Mouse (Mus musculus) thymus, adult 2 months (tissue): ENCODE measurements around the gene Btf3.

Source experiments
- CTCF ChIP-seq: fragments of 200-500 bp; IDR thresholded peaks from 2 replicates; pipeline ENCODE4 v1.5.1; 2012; ENCODE audit warnings: mild to moderate bottlenecking, control low read depth, low read length, moderate library complexity, borderline replicate concordance; ENCODE audit not compliant: control insufficient read depth, poor library complexity, insufficient read depth; ENCODE audit errors: extremely low read depth
- POLR2A ChIP-seq: fragments of 200-500 bp; IDR thresholded peaks from 2 replicates; pipeline ENCODE4 v1.6.1; 2012; ENCODE audit warnings: mild to moderate bottlenecking, low read length, control low read depth, moderate library complexity; ENCODE audit not compliant: control insufficient read depth, poor library complexity, insufficient read depth; ENCODE audit errors: extremely low read depth

DNA sequence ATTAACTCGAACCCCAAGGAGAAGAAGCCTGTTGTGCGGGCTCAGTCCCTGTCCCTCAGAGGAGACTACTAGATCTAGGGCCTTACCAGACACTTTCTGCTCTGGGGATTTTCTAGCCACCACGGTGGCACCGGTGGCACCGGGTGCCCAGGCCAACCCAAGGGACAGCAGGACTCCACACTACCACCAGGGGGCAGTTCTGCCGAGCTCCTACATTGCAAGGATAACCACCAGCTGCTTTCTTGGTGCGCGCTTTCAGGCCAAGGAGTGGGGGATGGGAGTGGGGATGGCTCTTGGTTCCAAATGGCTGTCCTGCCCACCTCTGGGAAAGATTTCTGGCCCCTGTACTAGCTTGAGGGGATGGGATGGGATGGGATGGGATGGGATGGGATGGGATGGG lies 34.7 kb upstream of the Btf3 start:
- TF ChIP-seq CTCF (peak; percentile 43; the same call in 1 of the 2 replicates), POLR2A (no peak)
